Mouse (Mus musculus) G1E-ER4 (cell line): Measurements from ENCODE around the gene Gm10401. TPM values are rescaled to one million over a fixed set of nuclear protein-coding genes. Genes with fewer than 3 reads are reported as not detected.

Source experiments
- GATA1 ChIP-seq: IDR thresholded peaks from one replicate; pipeline ENCODE4 v1.8.0; 2012; ENCODE audit warnings: low read length, inconsistent platforms
- polyA plus RNA-seq: library from polyadenylated mRNA; stranded (reverse); fragments of >175 nt; gene quantifications from 2 replicates; pipeline ENCODE4 v1.2.3, GENCODE M21; 2012

The Gm10401 gene
- polyA plus RNA-seq, 1 experiment = not detected

DNA sequence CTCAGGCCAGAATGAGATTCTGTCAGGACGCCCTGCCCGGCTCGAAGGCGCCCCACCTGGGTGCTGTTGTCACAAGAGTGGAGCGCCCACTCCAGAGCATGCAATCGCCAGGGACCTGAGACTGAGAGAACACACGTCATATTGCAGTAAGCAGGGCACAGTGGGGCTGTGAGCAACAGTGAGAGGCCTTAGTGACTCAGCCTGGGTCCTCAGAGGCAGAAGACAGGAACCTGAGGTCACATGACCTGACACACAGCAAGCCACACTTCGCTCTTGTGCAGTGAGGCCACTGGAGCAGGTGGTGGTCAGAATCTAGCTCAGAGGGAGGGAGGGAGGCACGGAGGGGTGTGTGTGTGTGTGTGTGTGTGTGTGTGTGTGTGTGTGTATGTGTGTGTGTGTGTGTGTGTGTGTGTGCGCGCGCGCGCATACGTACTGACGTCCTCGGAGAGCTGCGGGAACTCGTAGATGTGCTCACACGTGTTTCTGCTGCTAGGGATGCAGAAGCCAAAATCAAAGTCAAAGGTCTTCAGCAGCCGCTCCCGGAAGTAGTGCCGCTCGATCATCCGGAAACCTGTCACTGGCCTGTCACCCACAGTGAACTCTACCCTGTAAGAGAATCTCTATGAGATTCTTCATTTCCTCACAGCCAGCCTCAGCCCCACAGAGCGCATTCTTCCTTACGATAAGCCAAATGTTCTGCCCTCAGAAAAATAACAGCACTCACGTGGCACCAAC lies 28.6 kb upstream of the Gm10401 start:
- no peak for TF ChIP-seq GATA1

DNA sequence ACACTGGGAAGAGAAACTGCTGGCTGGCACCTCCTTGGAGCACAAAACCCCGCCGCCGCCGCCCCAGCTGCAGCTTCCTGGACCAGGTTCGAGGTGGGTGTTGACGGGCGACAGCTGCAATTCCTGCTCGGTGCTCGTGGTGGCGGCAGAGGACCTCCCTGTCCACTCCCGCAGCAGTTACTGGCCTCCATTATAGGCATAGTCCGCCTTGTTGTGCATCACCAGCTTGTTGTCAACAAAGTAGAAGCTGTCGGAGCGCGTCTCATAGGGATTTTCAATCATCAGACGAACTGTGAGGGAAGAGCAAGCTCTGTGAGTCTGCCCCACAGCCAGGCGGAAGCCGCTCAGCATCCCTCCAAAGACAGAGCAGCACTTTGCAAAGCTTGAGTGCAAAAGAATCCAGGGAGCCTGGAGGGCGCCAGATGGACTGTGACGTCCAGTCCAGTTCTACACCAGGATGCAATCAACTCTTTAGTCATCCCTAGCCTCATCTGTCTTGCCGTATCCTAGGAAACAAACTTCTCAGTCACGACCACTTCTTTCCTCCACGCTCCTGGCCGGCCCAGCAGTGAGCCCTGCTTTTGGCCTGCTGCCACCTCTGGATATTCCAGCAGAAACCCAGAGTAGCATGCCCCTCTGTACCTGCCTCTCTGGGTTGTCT lies 27.2 kb upstream of the Gm10401 start:
- TF ChIP-seq GATA1 = no peak

DNA sequence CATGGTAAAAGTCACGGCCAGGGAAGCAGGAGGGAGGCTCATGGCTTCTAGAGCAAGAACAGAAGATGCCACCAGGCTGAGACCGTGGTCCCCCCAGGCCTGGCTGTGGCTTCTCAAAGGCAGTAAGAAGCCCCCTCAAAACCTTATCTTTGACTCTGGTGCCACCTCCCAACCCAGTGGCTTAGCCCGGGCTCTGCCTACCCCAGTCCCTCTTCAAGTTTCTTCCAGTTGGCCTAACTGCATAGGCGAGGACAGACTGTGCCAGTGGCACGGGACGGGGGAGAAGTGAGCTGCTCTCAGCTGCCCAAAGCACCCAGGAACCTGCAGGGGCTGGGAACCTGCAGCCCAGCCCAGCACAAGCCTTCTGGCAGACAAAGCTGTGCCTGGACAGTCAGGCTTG lies 26.6 kb upstream of the Gm10401 start:
- no peak for TF ChIP-seq GATA1

DNA sequence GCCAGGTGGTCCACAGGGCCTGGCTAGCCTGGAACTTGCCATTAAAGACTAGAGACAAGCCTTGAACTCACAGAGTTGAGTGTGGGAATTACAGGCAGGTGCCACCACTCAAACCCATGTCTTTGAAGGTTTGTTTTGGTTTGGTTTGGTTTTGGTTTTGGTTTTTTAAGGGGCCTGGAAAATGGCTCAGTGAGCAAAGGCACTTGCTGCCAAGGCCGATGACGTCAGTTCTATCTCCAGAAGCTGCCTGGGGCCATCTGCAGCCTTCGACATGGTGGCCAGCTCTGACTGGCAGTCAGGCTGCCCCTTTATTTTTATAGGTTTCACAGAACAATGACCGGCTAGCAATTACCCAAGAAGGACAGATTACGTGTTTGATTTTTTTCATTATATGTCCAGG lies 22.9 kb upstream of the Gm10401 start:
- TF ChIP-seq GATA1 = no peak

DNA sequence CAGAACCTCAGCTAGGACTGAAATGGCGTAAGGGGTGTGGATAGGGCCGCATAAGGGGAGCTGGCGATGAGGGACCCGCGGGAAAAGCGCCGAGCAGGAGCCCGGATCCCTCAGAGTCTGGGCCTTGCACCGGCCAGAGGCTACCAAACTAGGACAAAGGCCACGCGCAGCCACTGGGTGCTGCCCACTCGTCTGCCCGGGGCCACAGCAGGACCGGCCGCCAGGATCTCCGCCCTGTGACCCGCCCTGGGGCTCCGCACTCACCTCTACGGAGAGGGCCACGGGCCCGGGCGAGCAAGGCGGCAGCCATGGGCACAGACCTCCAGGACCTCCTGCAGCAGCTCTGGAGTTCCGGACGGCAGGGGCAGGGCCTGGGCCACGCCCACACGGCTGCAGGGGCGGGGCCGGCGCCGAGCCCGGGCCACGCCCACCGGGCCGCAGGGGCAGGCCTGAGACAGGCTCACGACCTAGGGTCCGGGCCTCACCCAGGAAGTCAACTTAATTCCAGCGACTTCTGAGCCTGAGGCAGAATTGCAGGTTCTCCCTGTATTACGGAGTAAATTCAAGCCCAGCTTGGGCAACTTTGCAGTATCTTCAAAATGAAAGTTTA lies 21.0 kb upstream of the Gm10401 start, which contains the start of gene Acads:
TSS of gene Acads (minus strand) at position 386 of the 610 bp plus-strand sequence.
- TF ChIP-seq GATA1 = no peak

DNA sequence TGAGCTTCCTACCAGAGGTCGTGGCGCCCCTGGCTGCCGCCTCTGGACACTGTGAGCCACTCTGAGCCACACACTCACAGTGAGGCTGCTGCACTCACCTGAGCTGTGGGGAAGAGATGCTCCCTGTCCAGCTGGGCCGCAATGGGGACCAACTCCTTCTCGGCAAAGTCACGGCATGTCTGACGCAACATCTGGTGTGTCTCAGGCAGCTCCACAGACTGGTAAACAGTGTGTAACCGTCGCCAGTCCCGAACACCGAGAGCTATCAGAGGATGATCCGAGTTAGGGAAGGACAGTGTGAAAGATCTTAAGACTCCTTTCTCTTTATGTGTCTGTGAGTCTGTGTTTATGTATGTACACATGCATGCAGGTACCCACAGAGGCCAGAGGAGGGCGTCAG lies 19.4 kb upstream of the Gm10401 start:
- TF ChIP-seq GATA1 = no peak

DNA sequence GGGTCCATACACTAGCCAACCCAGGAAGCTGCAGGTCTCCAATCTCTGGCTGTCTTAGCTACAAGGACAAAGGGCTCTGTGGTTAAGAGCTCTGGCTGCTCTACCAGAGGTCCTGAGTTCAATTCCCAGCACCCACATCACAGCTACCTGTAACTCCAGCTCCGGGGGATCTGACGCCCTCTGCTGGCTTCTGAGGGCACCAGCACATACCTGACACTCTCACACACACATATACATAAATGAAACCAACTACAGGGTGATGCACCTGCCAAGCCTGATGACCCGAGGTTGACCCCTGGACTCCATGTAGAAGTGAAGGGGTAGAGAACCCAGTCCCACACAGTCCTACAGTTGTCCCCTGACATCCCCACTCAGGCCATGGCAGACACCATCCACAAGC lies 18.3 kb upstream of the Gm10401 start:
- no peak for TF ChIP-seq GATA1

DNA sequence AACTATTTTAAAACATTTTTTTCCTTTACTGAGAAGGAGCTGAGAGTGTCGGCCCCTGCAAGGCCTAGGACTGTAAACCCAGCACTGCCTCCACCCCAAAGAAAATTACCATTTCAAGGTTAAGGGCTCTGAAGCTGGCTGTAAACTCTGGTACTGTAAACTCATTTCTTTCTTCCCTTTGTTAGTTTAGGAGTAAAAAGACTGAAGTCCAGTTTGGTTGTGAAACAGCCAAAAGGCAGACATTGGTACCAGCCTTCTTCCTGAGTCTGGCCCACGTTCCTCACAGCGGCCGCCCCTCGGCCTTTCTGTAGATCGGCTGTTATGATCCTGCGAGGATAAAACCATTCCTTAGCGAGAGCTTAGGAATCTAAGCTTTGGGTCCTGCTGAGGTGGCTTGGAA lies 16.4 kb upstream of the Gm10401 start:
- TF ChIP-seq GATA1 = no peak

DNA sequence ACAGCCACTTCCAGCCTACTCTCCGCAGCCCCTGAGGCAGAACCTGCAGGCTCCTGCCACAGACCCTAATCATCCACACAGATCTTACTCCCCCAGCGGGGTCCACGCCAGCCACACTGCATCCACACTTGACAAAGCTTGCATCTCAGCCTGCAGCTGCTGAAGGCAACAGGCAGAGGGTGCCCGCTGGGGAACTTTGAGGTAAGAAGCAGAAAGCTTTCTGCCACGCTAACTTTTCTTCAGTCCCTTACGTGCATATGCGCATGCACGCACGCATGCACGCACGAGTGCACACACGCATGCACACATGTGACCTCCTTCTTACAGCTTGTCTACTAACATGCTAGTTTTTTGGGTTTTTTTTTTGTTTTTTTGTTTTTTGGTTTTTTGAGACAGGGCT lies 15.1 kb upstream of the Gm10401 start:
- no peak for TF ChIP-seq GATA1

DNA sequence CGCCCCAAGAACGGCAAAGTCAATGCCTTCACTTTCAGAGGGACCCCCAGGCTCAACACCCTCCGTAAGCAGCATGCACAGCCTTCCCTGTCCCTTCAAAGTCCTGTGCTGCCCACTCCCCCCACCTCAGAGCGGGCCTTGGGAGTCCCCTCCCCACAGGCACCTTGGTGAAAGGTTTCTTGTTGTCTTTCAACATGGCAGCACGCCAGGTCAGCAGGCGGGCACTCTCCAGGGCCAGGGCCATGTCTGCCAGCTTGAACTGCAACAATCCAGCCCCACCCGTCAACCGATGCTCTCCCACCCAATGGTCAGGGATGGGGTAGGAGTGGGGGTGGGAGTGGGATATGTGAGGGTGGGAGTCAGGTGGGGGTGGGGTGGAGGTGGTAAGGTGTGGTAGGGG lies 13.1 kb upstream of the Gm10401 start:
- TF ChIP-seq GATA1 = no peak

DNA sequence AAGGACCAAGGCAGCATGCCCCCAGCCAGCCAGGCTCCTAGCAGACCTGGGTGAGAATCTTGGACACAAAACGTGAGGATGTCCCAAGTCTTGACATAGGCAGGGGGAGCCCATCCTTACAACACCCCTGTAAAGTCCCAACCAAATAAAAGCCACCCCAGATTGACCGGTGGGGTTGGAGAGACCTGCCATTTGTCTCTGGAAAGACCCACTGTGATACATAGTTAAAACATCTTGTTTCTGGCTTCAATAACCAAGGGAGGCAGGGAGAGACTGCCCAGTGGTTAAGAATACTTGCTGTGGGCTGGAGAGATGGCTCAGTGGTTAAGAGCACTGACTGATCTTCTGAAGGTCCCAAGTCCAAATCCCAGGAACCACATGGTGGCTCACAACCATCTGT lies 4.1 kb upstream of the Gm10401 start:
- no peak for TF ChIP-seq GATA1

DNA sequence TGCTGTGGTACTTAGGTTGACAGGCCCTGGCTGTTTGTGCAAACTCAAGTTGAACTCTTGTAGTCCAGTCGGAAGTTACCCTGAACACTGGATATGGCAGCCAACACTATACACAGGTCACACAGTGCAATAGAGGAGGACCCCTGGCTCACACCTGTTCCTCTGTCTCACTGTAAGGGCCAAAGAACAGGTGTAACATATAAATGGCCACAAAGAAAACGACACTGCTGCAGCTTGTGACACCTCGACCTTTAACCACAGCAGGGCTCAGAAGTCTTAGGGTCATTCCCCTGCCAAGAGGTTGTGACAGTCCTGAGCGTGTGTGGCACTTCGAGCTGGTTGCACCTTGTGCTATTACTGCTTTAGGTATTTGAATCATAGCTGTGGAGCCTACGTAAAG lies 2.4 kb upstream of the Gm10401 start:
- no peak for TF ChIP-seq GATA1

DNA sequence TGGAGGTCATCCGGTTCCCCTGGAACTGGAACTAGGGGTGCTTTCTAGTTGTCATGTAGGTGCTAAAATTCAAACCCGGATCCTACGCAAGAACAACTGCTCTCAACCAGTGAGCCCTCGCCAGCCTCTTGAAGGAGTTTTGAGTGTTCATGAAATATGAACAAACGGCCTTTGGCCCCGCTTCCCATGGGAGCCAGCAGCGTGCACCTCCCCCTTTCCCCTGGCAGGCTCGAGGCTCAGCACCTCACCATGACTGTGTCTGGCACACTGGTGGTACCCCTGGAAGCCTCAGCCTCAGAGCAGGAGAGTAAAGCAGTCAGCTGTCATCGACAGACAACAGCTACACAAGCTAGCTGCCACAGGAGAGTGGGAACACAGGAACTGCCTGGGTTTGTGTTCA lies 1.9 kb upstream of the Gm10401 start:
- no peak for TF ChIP-seq GATA1

DNA sequence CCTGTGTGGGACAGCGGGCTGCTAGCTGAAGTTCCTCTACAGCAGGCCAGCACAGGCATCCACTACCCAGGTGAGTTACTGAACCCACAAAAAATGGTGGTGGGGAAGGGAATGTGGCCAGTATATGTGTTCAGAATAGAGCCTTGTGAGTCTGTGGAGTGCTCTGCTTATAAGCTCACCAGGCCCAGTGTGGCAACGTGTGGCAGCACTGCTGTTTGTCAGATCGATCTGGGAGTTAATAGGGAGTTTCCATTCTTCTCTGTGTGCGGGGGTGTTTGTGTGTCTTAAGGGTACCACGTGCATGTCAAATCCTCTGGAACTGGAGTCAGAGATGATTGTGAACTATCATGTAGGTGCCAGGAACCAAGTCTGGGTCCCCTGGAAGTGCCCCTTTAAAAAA lies 1.4 kb upstream of the Gm10401 start:
- TF ChIP-seq GATA1 = no peak

DNA sequence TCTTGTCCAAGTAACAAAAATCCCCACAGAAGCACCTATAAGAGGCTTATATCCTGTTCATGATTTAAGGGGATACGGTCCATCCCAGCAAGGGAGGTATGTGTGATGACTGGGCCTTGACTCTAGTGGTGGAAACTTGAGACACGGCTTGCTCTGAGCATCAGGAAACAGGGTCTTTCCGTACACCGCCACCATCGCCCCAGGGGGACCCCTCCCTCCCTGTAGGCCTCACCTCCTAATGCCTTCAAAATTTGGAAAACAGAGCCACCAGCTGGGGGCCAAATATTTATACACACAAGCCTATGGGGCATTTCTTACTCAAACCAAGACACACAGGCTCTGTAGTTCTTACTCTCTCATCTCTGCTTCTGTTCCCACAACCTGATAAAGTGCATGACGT lies 6.3 kb downstream of the Gm10401 start:
- no peak for TF ChIP-seq GATA1

DNA sequence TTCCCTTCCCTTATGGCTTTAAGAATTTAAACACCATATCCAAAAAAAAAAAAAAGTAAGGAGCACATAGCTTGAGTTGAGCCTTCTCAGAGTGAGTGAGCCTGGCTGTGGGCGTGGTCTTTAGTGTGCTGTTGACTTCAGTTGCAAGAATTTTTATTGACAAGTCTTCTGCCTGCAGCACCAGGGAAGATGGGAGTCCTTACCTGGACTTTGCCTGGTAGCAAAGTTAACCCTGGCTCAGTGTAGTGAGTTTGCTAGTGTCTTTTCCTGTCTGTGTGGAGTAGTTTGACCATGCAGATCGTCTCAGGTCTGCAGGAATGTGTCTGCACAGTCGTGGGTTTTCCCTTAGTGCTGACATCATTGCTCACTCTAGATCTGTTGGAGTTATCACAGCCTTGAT lies 7.1 kb downstream of the Gm10401 start:
- no peak for TF ChIP-seq GATA1
